Mouse (Mus musculus): ENCODE measurements around the gene Lct.
"Not testable (repeated sequence)": the region's sequence is repeated elsewhere in the genome, so short reads cannot be mapped to it uniquely, and the experiment has no call there.

Lct gene

GRCm38 (mm10) chr1:128293524-128293923 lies 34.6 kb downstream of the Lct start:
- DNase-seq: no peak

DNA sequence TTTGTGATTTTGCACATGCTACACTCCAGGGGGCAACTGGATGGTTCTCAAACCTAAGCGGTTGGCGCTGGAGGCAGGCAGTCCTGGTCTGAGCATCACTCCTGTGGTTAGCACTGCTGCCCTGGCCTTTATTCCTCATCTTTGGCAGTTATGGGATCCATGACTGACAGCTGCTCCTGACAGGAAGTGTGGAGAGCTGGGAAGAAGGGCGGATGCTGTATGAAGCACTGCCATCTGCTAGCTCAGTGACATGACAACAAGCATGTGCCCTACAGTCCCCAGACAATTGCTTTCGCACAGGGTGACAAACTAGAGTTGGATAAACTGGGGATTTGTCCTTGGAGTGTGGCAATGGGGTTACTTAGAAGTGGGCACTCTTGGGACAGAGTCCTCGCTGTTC lies 37.8 kb downstream of the Lct start:
- no peak for DNase-seq

GRCm38 (mm10) chr1:128285136-128285535 lies 43.0 kb downstream of the Lct start:
- no peak for DNase-seq

DNA sequence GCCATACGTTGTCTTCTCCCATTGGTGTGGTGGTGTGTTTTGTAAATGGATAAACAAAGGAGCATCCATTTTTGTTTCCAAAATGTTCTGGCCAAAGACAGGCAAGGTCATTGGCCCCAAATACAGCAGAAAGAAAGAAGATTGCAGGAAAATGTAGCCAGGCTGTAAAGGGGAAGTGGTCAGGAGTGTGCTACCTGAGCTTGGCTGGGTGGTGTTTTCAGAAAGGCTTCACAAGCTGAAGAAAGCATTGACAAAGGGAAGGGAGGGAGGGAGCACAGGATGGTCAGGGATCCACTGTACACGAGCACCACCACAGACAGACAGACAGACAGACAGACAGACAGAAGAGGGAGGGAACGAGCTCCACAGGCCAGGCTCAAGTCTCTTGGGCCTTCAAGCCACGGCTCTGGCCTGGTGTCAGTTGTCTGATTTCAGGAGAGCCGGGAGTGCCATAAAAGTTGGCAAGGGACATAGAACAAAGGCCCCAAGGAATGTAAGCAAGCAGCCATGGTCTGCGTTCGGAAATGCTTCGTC lies 43.9 kb downstream of the Lct start:
- no peak for DNase-seq

GRCm38 (mm10) chr1:128282924-128283323 lies 45.2 kb downstream of the Lct start:
- DNase-seq: no peak

DNA sequence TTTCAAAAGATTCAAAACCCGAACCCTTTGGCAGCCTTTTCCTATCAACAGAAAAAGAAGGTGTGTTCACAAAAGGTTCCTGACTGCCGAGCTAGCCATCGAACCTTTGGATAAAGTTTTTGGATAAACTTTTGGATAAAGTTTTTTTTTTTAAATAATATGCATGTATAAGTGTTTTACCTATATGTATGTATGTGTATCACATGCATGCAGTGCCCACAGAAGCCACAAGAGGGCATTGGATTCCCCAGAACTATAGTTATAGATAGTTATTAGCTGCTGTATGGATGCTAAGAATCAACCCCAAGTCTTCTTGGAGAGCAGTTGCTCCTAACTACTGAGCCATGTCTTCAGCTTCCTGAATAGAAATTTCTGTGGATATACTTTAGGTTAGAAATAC lies 46.4 kb downstream of the Lct start:
- no peak for DNase-seq

- no peak for DNase-seq
Measured at GRCm38 (mm10) chr1:128278563-128278962, 49.6 kb downstream of the Lct start.

- no peak for DNase-seq
Measured at GRCm38 (mm10) chr1:128275908-128276307, 52.2 kb downstream of the Lct start.

DNA sequence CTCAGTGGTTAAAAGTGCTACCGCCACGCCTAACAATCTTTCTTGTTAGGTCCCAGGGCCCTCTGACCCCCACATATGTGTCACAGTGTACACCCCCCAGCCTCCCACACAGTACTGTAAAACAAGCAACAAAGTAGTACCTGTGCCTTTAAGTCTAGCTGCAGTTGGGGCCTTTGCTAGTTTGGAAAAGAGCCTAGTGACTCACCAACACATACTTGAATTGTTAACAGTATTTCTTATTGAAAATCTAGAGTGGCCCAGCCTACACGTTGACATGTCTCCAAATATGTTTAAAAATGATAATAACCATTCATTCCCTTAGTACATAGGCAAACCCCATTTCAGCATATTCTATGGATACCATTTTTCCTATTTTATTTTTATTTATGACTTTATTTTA lies 57.4 kb downstream of the Lct start:
- no peak for DNase-seq

DNA sequence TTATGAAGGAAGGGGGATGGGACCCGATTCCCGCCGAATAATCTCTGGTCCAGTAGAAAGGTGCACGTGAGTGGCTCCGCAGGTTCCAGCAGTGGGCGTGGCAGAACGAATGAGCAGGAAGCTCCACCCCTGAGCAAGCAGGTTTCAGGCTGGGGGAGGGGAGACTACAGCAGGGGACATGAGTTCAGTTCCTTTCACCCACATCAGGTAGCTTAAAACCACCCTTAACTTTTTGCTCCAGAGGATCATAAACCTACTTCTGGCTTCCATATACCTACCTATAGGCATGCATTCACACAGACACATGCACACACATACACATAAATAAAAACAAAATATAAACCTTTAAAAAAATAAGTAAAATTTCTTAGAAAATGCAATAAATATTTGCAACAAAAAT lies 61.1 kb downstream of the Lct start:
- DNase-seq: not testable (repeated sequence)

GRCm38 (mm10) chr1:128244727-128245355 lies 83.3 kb downstream of the Lct start:
- DNase-seq: no peak

DNA sequence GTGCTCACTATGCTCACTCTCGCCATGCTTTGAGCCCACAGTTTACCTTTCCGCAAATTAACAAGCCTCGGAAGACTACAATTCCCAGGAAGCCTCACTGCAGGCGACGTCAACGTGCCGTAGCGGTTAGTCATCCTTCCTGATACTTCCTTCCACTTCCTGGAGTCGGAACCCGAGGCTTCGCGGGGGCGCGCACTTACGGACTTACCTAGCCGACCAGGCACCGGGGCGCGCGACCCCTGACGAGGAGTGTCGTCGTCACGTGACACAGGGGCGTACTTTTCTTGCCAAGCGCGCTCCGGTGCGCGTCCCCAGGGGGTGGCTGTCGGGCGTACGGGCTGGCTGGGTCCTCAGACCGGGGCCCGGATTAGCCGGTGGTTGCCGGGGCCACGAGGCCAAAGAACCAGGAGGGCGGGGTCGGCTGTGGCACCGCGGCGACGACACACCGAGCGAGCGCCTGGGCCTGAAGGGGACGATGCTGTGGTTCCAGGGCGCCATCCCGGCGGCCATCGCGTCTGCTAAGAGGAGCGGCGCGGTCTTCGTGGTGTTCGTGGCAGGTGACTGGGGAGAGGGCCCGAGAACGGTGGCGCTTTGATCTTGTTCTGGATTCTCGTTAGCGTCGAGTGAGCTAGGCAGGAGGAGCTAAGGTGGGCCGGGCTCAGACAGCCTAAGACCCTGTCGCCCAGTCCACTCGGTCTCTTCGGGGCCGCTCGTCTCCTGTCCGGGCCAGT lies 84.0 kb downstream of the Lct start:
- DNase-seq: peak; percentile 96

DNA sequence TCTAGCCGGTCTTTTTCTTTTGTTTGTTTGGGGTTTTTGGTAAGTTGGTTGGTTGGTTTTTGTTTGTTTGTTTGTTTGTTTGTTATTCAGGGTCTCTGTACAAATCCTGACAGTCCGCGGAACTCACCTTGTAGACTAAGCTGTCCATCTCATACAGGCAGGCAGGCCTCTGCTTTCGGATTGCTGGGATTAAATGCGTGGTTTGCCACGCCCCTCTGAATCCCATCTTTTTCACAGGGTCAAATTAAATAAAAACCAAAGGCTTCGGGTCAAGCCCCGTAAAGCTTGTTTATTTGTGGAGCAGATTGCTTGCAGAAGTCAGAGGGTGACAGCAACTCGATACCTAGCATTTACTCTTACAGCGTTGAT lies 84.5 kb downstream of the Lct start, which contains the start of gene Ubxn4:
TSS of gene Ubxn4 (plus strand) at position 338 of the 369 bp plus-strand sequence.
- no peak for DNase-seq

- no peak for DNase-seq
Measured at GRCm38 (mm10) chr1:128235181-128235580, 92.9 kb downstream of the Lct start.
